18 mouse cellular contexts compared by ENCODE assay signal in the genomic region with DNA sequence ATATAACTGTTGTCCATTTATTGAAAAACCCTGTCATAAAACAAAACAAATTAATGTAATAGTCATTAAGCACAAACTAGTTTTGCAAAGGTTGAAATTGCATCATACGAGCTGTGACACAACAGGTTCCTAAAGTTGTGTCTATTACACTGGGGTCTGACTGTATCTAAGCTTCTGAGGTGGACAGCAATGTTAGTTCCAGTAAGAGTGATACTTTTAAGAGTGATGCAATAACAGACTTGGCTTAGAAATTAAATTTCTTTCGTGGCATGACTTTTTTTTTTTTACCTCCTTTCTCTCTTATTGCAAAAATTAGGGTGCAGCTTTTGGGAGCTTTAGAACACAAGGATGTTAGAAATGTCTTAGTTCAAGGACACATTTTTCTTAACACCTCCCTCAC. TPM values are rescaled to one million over a fixed set of nuclear protein-coding genes. Genes with fewer than 3 reads are reported as not detected.
DNase-seq lines count a peak whose midpoint lies in the region; ATAC-seq lines count a peak whose summit lies in the region.
"Had no signal": no experiment of that assay in that cellular context is flagged by ENCODE, and none has a peak within 500 bp of the region (broad histone marks: within the 10 kb centered on the region; RNA-seq: fewer than 3 reads in every experiment).

No protein-coding gene starts in this region.

- ATAC-seq in megakaryocyte progenitor cell, adult 5-6 weeks (replicated peaks; ENCODE audit: poor library complexity), result peak; percentile 37
- ATAC-seq: forebrain, embryonic 14.5 days; forebrain, embryonic 16.5 days had no signal

- peak; percentile 52 for DNase-seq in 416B (ENCODE audit: low read depth)
- peak; percentile 7 for DNase-seq in adipocyte (ENCODE audit: low spot score)
- DNase-seq in cerebellum, adult 8-10 months, result no peak
- DNase-seq in left cerebral cortex, adult 9 months (ENCODE audit: low spot score in 2 of 2), result no peak
- DNase-seq: adrenal gland, adult 8-10 months; adrenal gland, postnatal 14 days; adrenal gland, postnatal 36 days; cerebellum, adult 11-12 months; cerebellum, adult 2 months; cerebellum, adult 9-11 months; cerebellum, postnatal 14 days; cerebellum, postnatal 36 days; embryo, embryonic 11 days had no signal

RNA-seq across cellular contexts. Expression of a gene that starts 8.6 kb away (rescaled TPM):
- total RNA-seq in megakaryocyte progenitor cell, adult 5-6 weeks (2015), result not detected in 2 replicates
- not detected in 2 replicates for total RNA-seq in megakaryocyte progenitor cell, adult 5-6 weeks (2017)
- total RNA-seq: adrenal gland, postnatal 14 days; adrenal gland, postnatal 36 days; CH12.LX; common myeloid progenitor, adult 5-6 weeks had no signal

RNA-seq across cellular contexts. Expression of a gene that starts 8.6 kb away (rescaled TPM):
- 14.4 and 18.6 TPM in 2 replicates for total RNA-seq in megakaryocyte progenitor cell, adult 5-6 weeks (2015)
- 23.3 and 27.8 TPM in 2 replicates for total RNA-seq in megakaryocyte progenitor cell, adult 5-6 weeks (2017)

RNA-seq across cellular contexts. Expression of a gene that starts 55.0 kb away (rescaled TPM):
- not detected in 2 replicates for total RNA-seq in megakaryocyte progenitor cell, adult 5-6 weeks (2015)
- not detected in 2 replicates for total RNA-seq in megakaryocyte progenitor cell, adult 5-6 weeks (2017)
- total RNA-seq: CH12.LX; common myeloid progenitor, adult 5-6 weeks had no signal

Comparison
In these comparisons a context has a peak if more than half of its experiments do, and no peak if none do; other contexts are left out.
1. DNase-seq: peak in 416B (single experiment) and adipocyte (single experiment); none in cerebellum, adult 8-10 months (single experiment) and left cerebral cortex, adult 9 months (0 of 2).